Mouse (Mus musculus) bone marrow macrophage, adult 2 months (primary cell): ENCODE data around the gene Snph.

Experiments used
- CTCF ChIP-seq: IDR thresholded peaks from 2 replicates; pipeline ENCODE4 v1.5.1; 2012; ENCODE audit warnings: low read depth, mild to moderate bottlenecking, low read length, moderate library complexity
- POLR2A ChIP-seq: IDR thresholded peaks from 2 replicates; pipeline ENCODE4 v1.6.1; 2012; ENCODE audit warnings: mild to moderate bottlenecking, low read depth, low read length, borderline replicate concordance

DNA sequence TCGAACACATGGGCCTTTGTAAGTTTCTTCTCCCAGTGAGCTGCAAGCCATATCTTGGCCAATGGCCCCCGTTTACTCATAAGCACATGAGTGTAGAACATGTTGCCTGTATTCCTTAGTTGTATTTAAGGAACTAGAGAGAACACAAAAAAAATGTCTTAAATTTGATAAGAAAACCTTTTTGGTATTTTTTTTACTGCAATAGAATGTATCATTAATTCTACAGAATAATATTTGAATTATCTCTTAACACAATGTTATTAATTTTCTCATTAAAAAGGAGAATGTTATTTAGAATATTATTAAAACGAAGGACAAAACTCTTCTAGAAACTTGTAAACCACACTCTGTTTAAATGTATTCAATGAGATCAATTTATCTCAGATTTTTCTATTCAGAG is 36.0 kb upstream of the Snph start, which contains the start of gene Rad21l:
- TF ChIP-seq POLR2A (no peak), CTCF (no peak)
